In genomic region chr12:59060322-59060721, GRCm38 (mm10) we compare ENCODE assay signal across 1 mouse cellular context.
A peak's percentile ranks its signal among the peaks of the same experiment; 100 is the strongest.
TF ChIP-seq lines count a peak whose summit lies in the region.

No protein-coding gene starts in this region.

TF ChIP-seq in CH12.LX, 34 proteins besides CTCF, POLR2A, EP300 and RAD21 (continued from another document):
- TF ChIP-seq MYC (IDR thresholded peaks at IDR 0.05; ENCODE audit: low read depth, low read length) (0 out of 2 replicates have a peak, but pooled peaks have one; percentile 13), NELFE (IDR thresholded peaks at IDR 0.05; ENCODE audit: low read depth, low read length) (no peak), BHLHE40 (IDR thresholded peaks at IDR 0.05; ENCODE audit: low read depth, low read length) (no peak), KAT2A (IDR thresholded peaks at IDR 0.05; ENCODE audit: insufficient replicate concordance, low read length) (no peak), GABPA (IDR thresholded peaks at IDR 0.05; ENCODE audit: insufficient replicate concordance, low read depth, low read length) (no peak), ETS1 (conservative IDR thresholded peaks at IDR 0.05; ENCODE audit: low read depth, low read length) (no peak), PAX5 (IDR thresholded peaks at IDR 0.05; ENCODE audit: low read length) (no peak)
TF ChIP-seq in CH12.LX: peak in this region for 2.
